Mouse (Mus musculus) embryonic fibroblast, embryonic 13.5 days (primary cell): ENCODE measurements around the gene 1700023F06Rik.

Experiments used
- CTCF ChIP-seq: IDR thresholded peaks from 2 replicates; pipeline ENCODE4 v1.5.1; 2011; ENCODE audit warnings: mild to moderate bottlenecking, control low read depth, low read length, moderate library complexity, borderline replicate concordance; ENCODE audit not compliant: insufficient read depth
- POLR2A ChIP-seq: IDR thresholded peaks from 2 replicates; pipeline ENCODE4 v1.6.1; 2011; ENCODE audit warnings: low read depth, mild to moderate bottlenecking, control low read depth, low read length, moderate library complexity

DNA sequence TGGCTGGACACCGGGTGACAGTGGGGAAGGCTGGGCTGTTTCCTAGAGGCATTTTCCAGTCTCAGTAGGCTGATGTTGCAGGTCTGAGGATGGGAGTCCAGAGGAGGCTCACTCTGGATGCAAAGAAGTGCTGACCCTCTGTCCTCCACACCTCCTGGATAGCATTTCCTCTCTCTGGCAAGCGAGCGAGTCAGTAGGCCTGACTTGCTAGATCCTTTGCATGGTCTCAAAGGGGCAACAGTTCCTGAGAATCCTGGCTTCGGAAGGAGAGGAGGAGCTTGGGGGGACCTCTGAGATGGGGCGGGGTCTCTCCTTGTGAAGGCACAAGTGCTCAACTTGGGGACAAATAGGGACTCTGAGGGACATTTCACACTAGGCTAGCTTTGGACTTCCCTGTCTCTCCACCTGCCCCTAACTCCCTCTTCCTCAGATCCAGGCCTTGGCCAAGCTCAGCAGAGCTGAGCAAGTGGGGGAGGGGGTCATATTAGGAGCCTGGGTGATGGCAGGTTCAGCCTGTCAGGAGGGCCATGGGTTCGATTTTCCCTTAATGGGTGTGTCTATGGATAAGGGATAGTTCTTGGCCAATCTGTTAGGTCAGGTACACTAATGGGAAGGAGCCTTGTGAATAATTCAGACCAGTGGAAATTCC, 35.8 kb downstream of the 1700023F06Rik start:
- no peak for TF ChIP-seq CTCF
- no peak for TF ChIP-seq POLR2A
